Mouse (Mus musculus): Measurements from ENCODE around the gene Fam160b1.

Gene Fam160b1

GRCm38 (mm10) chr19:57427756-57428438 lies 67.4 kb downstream of the Fam160b1 start:
- DNase-seq = peak; percentile 76

GRCm38 (mm10) chr19:57428641-57429040 lies 68.2 kb downstream of the Fam160b1 start:
- peak; percentile 64 for DNase-seq

- DNase-seq = peak; percentile 77
Observed at GRCm38 (mm10) chr19:57429926-57430325, 69.4 kb downstream of the Fam160b1 start.

GRCm38 (mm10) chr19:57431476-57431875 lies 71.0 kb downstream of the Fam160b1 start:
- DNase-seq = no peak

GRCm38 (mm10) chr19:57434024-57434423 lies 73.5 kb downstream of the Fam160b1 start:
- no peak for DNase-seq

GRCm38 (mm10) chr19:57436586-57437021 lies 76.1 kb downstream of the Fam160b1 start:
- no peak for DNase-seq

- DNase-seq = no peak
Observed at GRCm38 (mm10) chr19:57437042-57437441, 76.6 kb downstream of the Fam160b1 start.

All from heart, adult 11 months (tissue).